Mouse (Mus musculus) bone marrow macrophage, adult 2 months (primary cell): ENCODE measurements around the gene Rad18.

Experiments
- CTCF ChIP-seq: IDR thresholded peaks from 2 replicates; pipeline ENCODE4 v1.5.1; 2012; ENCODE audit warnings: low read depth, mild to moderate bottlenecking, low read length, moderate library complexity
- POLR2A ChIP-seq: IDR thresholded peaks from 2 replicates; pipeline ENCODE4 v1.6.1; 2012; ENCODE audit warnings: mild to moderate bottlenecking, low read depth, low read length, borderline replicate concordance

DNA sequence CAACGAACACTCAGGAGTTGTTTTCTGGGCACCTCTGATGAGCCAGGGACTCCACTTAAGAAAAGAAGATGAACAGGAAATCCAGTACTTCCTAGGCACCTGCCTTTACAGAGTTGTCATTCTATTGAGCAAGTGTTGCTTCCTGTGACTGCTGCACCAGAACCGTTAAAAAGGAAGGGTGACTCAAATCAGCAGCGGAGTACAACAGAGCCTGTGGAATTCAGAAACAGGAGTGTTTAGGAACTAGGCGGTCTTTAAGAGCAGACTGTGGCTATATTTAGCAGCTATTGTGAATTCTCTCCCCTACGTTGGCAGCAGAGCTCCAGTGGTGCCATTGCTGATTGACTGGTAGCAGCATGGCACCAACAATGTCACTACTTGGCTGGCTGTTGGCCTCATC is 119.3 kb downstream of the Rad18 start:
- TF ChIP-seq CTCF (no peak), POLR2A (no peak)
